Mouse (Mus musculus) liver, embryonic 18 days (tissue): Measurements from ENCODE around the gene Ak6. TPM values are rescaled to one million over a fixed set of nuclear protein-coding genes. Genes with fewer than 3 reads are reported as not detected.

ENCODE experiments used
- polyA plus RNA-seq: library from polyadenylated mRNA; depleted of rRNA; stranded (reverse); fragments of >200 nt; gene quantifications from 2 replicates; pipeline ENCODE4 v1.2.3, GENCODE M21; 2012; rRNA removed

The Ak6 gene
- polyA plus RNA-seq: 80.9 and 84.5 TPM in 2 replicates

GRCm38 (mm10) chr13:100650550-100651438 lies at the start of gene Ak6, which contains the start of gene Rad17:
TSS of gene Ak6 (plus strand) at chr13:100650979.
TSS of gene Rad17 (minus strand) at chr13:100651051.

GRCm38 (mm10) chr13:100616181-100617087 lies 34.3 kb upstream of the Ak6 start, which contains the start of gene Marveld2:
TSS of gene Marveld2 (minus strand) at chr13:100616971.

GRCm38 (mm10) chr13:100651439-100652186 lies 834 bp downstream of the Ak6 start, which contains the start of gene Taf9:
TSS of gene Taf9 (plus strand) at chr13:100651579.

GRCm38 (mm10) chr13:100669291-100670022 lies 18.7 kb downstream of the Ak6 start, which contains the start of gene Ccdc125:
TSS of gene Ccdc125 (plus strand) at chr13:100669717.

Other genes starting within 250 kb of the Ak6 start
- 0.02 TPM in 1 of 2 replicates, not detected in the other for gene Naip1, start 198.1 kb upstream of the Ak6 start, polyA plus RNA-seq
- 17.5 and 18.2 TPM in 2 replicates for gene Gtf2h2, start 158.4 kb upstream of the Ak6 start, polyA plus RNA-seq
- 6.8 and 7.2 TPM in 2 replicates for gene Ocln, start 98.3 kb upstream of the Ak6 start, polyA plus RNA-seq
- 9.1 and 9.2 TPM in 2 replicates for gene Marveld2, start 34.0 kb upstream of the Ak6 start, polyA plus RNA-seq
- 7.3 and 7.8 TPM in 2 replicates for gene Rad17, start 72 bp downstream of the Ak6 start, polyA plus RNA-seq
- gene Taf9, start 600 bp downstream of the Ak6 start, polyA plus RNA-seq: 6.3 and 9.4 TPM in 2 replicates
- gene Ccdc125, start 18.7 kb downstream of the Ak6 start, polyA plus RNA-seq: 6.6 and 7.2 TPM in 2 replicates
- 14.2 and 15.2 TPM in 2 replicates for gene Cdk7, start 80.0 kb downstream of the Ak6 start, polyA plus RNA-seq
- gene Mrps36, start 93.7 kb downstream of the Ak6 start, polyA plus RNA-seq: 37.2 and 46.1 TPM in 2 replicates
- gene Cenph, start 124.9 kb downstream of the Ak6 start, polyA plus RNA-seq: 8.8 and 8.9 TPM in 2 replicates
- 54.5 and 56.6 TPM in 2 replicates for gene Ccnb1, start 135.6 kb downstream of the Ak6 start, polyA plus RNA-seq
- 20.4 and 21.3 TPM in 2 replicates for gene Slc30a5, start 182.4 kb downstream of the Ak6 start, polyA plus RNA-seq